7 mouse cellular contexts compared by ENCODE assay signal in genomic region chr4:62833944-62834343, GRCm38 (mm10).
A peak's percentile ranks its signal among the peaks of the same experiment; 100 is the strongest.
DNase-seq lines count a peak whose midpoint lies in the region; ATAC-seq and TF ChIP-seq lines count a peak whose summit lies in the region.

No protein-coding gene starts in this region.

- 41% methylated on average over 7 of the region's 7 CpGs for WGBS in liver, embryonic 11.5 days
- WGBS in heart, embryonic 15.5 days: 4% methylated on average over 7 of the region's 7 CpGs
- 11% methylated on average over 7 of the region's 7 CpGs for WGBS in midbrain, embryonic 11.5 days

- TF ChIP-seq CTCF in brain, embryonic 14.5 days (IDR thresholded peaks at IDR 0.05; ENCODE audit: borderline replicate concordance, extremely low read depth, insufficient read depth, insufficient read length): no peak

- H3K4me1 ChIP-seq in liver, embryonic 11.5 days (replicated peaks; ENCODE audit: control insufficient read depth, insufficient read depth, low read length): no peaks in the 10 kb centered on the region
- peaks cover 6% of the 10 kb centered on the region for H3K4me1 ChIP-seq in heart, embryonic 15.5 days (replicated peaks)
- peaks cover 6% of the 10 kb centered on the region for H3K4me1 ChIP-seq in midbrain, embryonic 11.5 days (ENCODE audit: control insufficient read depth, insufficient read depth, low read length)

- H3K4me2 ChIP-seq in liver, embryonic 11.5 days: no peak overlapping the region
- no peak overlapping the region for H3K4me2 ChIP-seq in heart, embryonic 15.5 days
- no peak overlapping the region for H3K4me2 ChIP-seq in midbrain, embryonic 11.5 days

- no peak for TF ChIP-seq POLR2A in brain, embryonic 14.5 days (IDR thresholded peaks at IDR 0.05; ENCODE audit: borderline replicate concordance, extremely low read depth, insufficient read depth, insufficient read length, poor library complexity, severe bottlenecking)

- H3K27ac ChIP-seq in liver, embryonic 11.5 days (ENCODE audit: low read depth, low read length): no peak overlapping the region
- H3K27ac ChIP-seq in heart, embryonic 15.5 days: no peak overlapping the region
- no peak overlapping the region for H3K27ac ChIP-seq in midbrain, embryonic 11.5 days (ENCODE audit: low read depth, low read length)

- ATAC-seq in liver, embryonic 11.5 days (replicated peaks; ENCODE audit: low FRiP score): no peak; the same call in 1 of the 2 replicates
- ATAC-seq in heart, embryonic 15.5 days (replicated peaks; ENCODE audit: insufficient number of reproducible peaks, insufficient read depth, low FRiP score, low read depth): peak; percentile 39; the same call in 1 of the 2 replicates
- peak; percentile 73 for ATAC-seq in midbrain, embryonic 11.5 days (ENCODE audit: low FRiP score)

- no peak overlapping the region for H3K4me3 ChIP-seq in liver, embryonic 11.5 days (ENCODE audit: low read depth, low read length)
- no peak overlapping the region for H3K4me3 ChIP-seq in heart, embryonic 15.5 days
- H3K4me3 ChIP-seq in midbrain, embryonic 11.5 days (ENCODE audit: low read depth, low read length): no peak overlapping the region

- H3K9ac ChIP-seq in liver, embryonic 11.5 days (ENCODE audit: low read depth, low read length): no peak overlapping the region
- no peak overlapping the region for H3K9ac ChIP-seq in heart, embryonic 15.5 days
- no peak overlapping the region for H3K9ac ChIP-seq in midbrain, embryonic 11.5 days (ENCODE audit: low read length)

- H3K36me3 ChIP-seq in liver, embryonic 11.5 days (ENCODE audit: control insufficient read depth, insufficient read depth, low read length): no peaks in the 10 kb centered on the region
- no peaks in the 10 kb centered on the region for H3K36me3 ChIP-seq in heart, embryonic 15.5 days
- H3K36me3 ChIP-seq in midbrain, embryonic 11.5 days (ENCODE audit: control insufficient read depth, insufficient read depth, low read length): no peaks in the 10 kb centered on the region

- H3K27me3 ChIP-seq in liver, embryonic 11.5 days (replicated peaks; ENCODE audit: control insufficient read depth, insufficient read depth, low read length): no peaks in the 10 kb centered on the region
- no peaks in the 10 kb centered on the region for H3K27me3 ChIP-seq in heart, embryonic 15.5 days
- no peaks in the 10 kb centered on the region for H3K27me3 ChIP-seq in midbrain, embryonic 11.5 days (ENCODE audit: control insufficient read depth, insufficient read depth, low read length)

- no peaks in the 10 kb centered on the region for H3K9me3 ChIP-seq in liver, embryonic 11.5 days (ENCODE audit: control insufficient read depth, low read length)
- H3K9me3 ChIP-seq in heart, embryonic 15.5 days (replicated peaks): no peaks in the 10 kb centered on the region
- no peaks in the 10 kb centered on the region for H3K9me3 ChIP-seq in midbrain, embryonic 11.5 days (ENCODE audit: control insufficient read depth, low read length)

- DNase-seq in liver: peak; percentile 52
- DNase-seq in liver, embryonic 11.5 days (ENCODE audit: low spot score): no peak
- DNase-seq in brain, embryonic 14.5 days (ENCODE audit: low read depth): peak; percentile 93
- peak; percentile 88 for DNase-seq in kidney, postnatal 10 days
- peak; percentile 86 for DNase-seq in midbrain, embryonic 11.5 days (ENCODE audit: low spot score, missing footprints)
- no peak for DNase-seq in urinary bladder, postnatal 36 days (ENCODE audit: low spot score in 2 of 2)

Comparison
In these comparisons a context has a peak if more than half of its experiments do, and no peak if none do; other contexts are left out.
1. DNase-seq: peak in liver (single experiment), brain, embryonic 14.5 days (single experiment), kidney, postnatal 10 days (single experiment) and midbrain, embryonic 11.5 days (single experiment); none in liver, embryonic 11.5 days (single experiment) and urinary bladder, postnatal 36 days (0 of 2).